Mouse (Mus musculus): ENCODE measurements around the gene Kcnip1. TPM values are rescaled to one million over a fixed set of nuclear protein-coding genes. Genes with fewer than 3 reads are reported as not detected.

Gene Kcnip1
- polyA plus RNA-seq, 1 experiment = not detected

DNA sequence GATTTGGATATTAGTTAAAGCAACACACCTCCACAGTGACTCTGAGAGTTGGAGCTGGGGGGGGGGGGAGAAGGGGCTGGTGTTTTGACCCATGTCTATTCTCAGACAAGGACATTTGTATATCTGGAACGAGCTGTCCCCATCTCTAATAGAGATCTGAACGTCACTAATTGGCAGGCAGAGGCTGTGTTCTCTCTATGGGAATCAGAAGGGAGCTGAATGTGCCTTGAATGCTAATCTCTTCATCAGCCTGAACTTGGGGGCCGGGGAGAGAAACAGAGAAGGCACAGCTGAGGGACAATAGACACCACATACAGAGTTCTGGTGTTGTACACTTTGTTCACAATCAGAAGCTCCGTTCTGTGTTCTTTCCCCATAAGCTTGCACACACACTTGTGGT, 206.4 kb downstream of the Kcnip1 start:
- no peak for TF ChIP-seq CTCF (IDR thresholded peaks at IDR 0.05; ENCODE audit: extremely low read depth, insufficient read depth, insufficient read length, insufficient replicate concordance)
- no peak for TF ChIP-seq POLR2A (IDR thresholded peaks at IDR 0.05; ENCODE audit: low read depth, low read length)
- Histone ChIP-seq H3K27me3 (ENCODE audit: control insufficient read depth, insufficient read depth, low read length) (no peaks in the 10 kb centered on the region), H3K36me3 (ENCODE audit: control insufficient read depth, insufficient read depth, low read length) (no peaks in the 10 kb centered on the region), H3K27ac (ENCODE audit: insufficient read depth, low read length) (no peak overlapping the region), H3K4me3 (ENCODE audit: extremely low read depth, insufficient read depth, insufficient read length) (no peak overlapping the region), H3K4me1 (ENCODE audit: control insufficient read depth, insufficient read depth, insufficient read length) (no peaks in the 10 kb centered on the region)
- 75% methylated on average over 4 of the region's 4 CpGs for whole genome bisulfite sequencing
- DNase-seq (ENCODE audit: low read depth in 1 of 2, low spot score in 2 of 2) = no peak

DNA sequence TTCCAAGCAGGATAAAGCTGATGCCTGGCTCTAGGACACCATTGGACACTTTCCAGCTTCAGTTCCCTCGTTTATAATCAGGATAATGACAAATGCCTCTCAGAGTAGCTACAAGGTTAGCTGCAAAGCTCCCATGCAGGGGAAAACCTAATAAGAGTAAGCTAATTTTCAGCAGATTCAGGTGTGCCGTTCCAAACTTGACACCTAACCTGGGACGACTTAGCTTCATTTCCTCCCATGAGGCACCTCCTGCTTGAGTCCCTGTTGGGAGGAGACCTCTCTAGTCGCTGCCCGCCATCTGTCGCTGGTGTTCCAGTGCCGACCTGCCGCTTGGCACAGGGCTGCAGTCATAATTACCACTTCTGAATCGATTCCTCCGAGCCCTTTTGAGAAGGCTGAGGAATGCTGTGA, 211.4 kb downstream of the Kcnip1 start:
- H3K27me3 ChIP-seq (ENCODE audit: control insufficient read depth, insufficient read depth, low read length) = no peaks in the 10 kb centered on the region
- H3K27ac ChIP-seq (ENCODE audit: insufficient read depth, low read length) = no peak overlapping the region
- H3K36me3 ChIP-seq (ENCODE audit: control insufficient read depth, insufficient read depth, low read length) = no peaks in the 10 kb centered on the region
- H3K4me1 ChIP-seq (ENCODE audit: control insufficient read depth, insufficient read depth, insufficient read length) = no peaks in the 10 kb centered on the region
- WGBS = 63% methylated on average over 10 of the region's 10 CpGs
- no peak for TF ChIP-seq CTCF (IDR thresholded peaks at IDR 0.05; ENCODE audit: extremely low read depth, insufficient read depth, insufficient read length, insufficient replicate concordance)
- no peak for TF ChIP-seq POLR2A (IDR thresholded peaks at IDR 0.05; ENCODE audit: low read depth, low read length)
- no peak for DNase-seq (ENCODE audit: low read depth in 1 of 2, low spot score in 2 of 2)
- no peak overlapping the region for H3K4me3 ChIP-seq (ENCODE audit: extremely low read depth, insufficient read depth, insufficient read length)

GRCm38 (mm10) chr11:33780263-33780662, 212.7 kb downstream of the Kcnip1 start:
- Histone ChIP-seq H3K27ac (ENCODE audit: insufficient read depth, low read length) (no peak overlapping the region), H3K27me3 (ENCODE audit: control insufficient read depth, insufficient read depth, low read length) (no peaks in the 10 kb centered on the region), H3K4me3 (ENCODE audit: extremely low read depth, insufficient read depth, insufficient read length) (no peak overlapping the region), H3K36me3 (ENCODE audit: control insufficient read depth, insufficient read depth, low read length) (no peaks in the 10 kb centered on the region), H3K4me1 (ENCODE audit: control insufficient read depth, insufficient read depth, insufficient read length) (no peaks in the 10 kb centered on the region)
- DNase-seq (ENCODE audit: low read depth in 1 of 2, low spot score in 2 of 2) = no peak
- WGBS = 74% methylated on average over 4 of the region's 4 CpGs
- no peak for TF ChIP-seq POLR2A (IDR thresholded peaks at IDR 0.05; ENCODE audit: low read depth, low read length)
- TF ChIP-seq CTCF (IDR thresholded peaks at IDR 0.05; ENCODE audit: extremely low read depth, insufficient read depth, insufficient read length, insufficient replicate concordance) = no peak

- no peak overlapping the region for H3K27ac ChIP-seq (ENCODE audit: insufficient read depth, low read length)
- H3K4me3 ChIP-seq (ENCODE audit: extremely low read depth, insufficient read depth, insufficient read length) = no peak overlapping the region
- no peak for DNase-seq (ENCODE audit: low read depth in 1 of 2, low spot score in 2 of 2)
- no peaks in the 10 kb centered on the region for H3K4me1 ChIP-seq (ENCODE audit: control insufficient read depth, insufficient read depth, insufficient read length)
- TF ChIP-seq CTCF (IDR thresholded peaks at IDR 0.05; ENCODE audit: extremely low read depth, insufficient read depth, insufficient read length, insufficient replicate concordance) = no peak
- no peak for TF ChIP-seq POLR2A (IDR thresholded peaks at IDR 0.05; ENCODE audit: low read depth, low read length)
- no peaks in the 10 kb centered on the region for H3K27me3 ChIP-seq (ENCODE audit: control insufficient read depth, insufficient read depth, low read length)
- 80% methylated on average over 5 of the region's 5 CpGs for WGBS
- H3K36me3 ChIP-seq (ENCODE audit: control insufficient read depth, insufficient read depth, low read length) = no peaks in the 10 kb centered on the region
Observed at GRCm38 (mm10) chr11:33772615-33773141, 220.3 kb downstream of the Kcnip1 start.

DNA sequence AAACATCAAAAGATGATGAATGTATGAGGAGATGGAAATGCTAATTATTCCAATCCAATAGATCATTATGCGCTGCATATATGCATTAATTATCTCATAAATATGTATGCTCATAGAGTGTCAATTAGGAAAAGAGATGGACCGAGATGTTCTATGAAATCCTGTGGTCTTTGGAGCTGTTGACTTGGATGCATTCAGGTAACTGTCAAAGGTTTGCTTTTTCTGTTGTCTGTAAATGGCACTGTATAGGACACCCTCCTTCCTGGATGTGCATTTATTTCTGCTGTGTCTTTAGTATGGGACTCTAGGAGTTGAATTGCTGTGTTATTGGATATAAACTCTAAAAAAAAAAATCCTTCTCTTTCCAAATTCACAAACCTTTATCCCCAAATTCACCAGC, 220.9 kb downstream of the Kcnip1 start:
- TF ChIP-seq CTCF (IDR thresholded peaks at IDR 0.05; ENCODE audit: extremely low read depth, insufficient read depth, insufficient read length, insufficient replicate concordance) (no peak), POLR2A (IDR thresholded peaks at IDR 0.05; ENCODE audit: low read depth, low read length) (no peak)
- H3K27me3 ChIP-seq (ENCODE audit: control insufficient read depth, insufficient read depth, low read length) = no peaks in the 10 kb centered on the region
- no peaks in the 10 kb centered on the region for H3K4me1 ChIP-seq (ENCODE audit: control insufficient read depth, insufficient read depth, insufficient read length)
- H3K27ac ChIP-seq (ENCODE audit: insufficient read depth, low read length) = no peak overlapping the region
- 87% methylated on average over 2 of the region's 2 CpGs for WGBS
- no peak overlapping the region for H3K4me3 ChIP-seq (ENCODE audit: extremely low read depth, insufficient read depth, insufficient read length)
- no peaks in the 10 kb centered on the region for H3K36me3 ChIP-seq (ENCODE audit: control insufficient read depth, insufficient read depth, low read length)
- no peak for DNase-seq (ENCODE audit: low read depth in 1 of 2, low spot score in 2 of 2)

DNA sequence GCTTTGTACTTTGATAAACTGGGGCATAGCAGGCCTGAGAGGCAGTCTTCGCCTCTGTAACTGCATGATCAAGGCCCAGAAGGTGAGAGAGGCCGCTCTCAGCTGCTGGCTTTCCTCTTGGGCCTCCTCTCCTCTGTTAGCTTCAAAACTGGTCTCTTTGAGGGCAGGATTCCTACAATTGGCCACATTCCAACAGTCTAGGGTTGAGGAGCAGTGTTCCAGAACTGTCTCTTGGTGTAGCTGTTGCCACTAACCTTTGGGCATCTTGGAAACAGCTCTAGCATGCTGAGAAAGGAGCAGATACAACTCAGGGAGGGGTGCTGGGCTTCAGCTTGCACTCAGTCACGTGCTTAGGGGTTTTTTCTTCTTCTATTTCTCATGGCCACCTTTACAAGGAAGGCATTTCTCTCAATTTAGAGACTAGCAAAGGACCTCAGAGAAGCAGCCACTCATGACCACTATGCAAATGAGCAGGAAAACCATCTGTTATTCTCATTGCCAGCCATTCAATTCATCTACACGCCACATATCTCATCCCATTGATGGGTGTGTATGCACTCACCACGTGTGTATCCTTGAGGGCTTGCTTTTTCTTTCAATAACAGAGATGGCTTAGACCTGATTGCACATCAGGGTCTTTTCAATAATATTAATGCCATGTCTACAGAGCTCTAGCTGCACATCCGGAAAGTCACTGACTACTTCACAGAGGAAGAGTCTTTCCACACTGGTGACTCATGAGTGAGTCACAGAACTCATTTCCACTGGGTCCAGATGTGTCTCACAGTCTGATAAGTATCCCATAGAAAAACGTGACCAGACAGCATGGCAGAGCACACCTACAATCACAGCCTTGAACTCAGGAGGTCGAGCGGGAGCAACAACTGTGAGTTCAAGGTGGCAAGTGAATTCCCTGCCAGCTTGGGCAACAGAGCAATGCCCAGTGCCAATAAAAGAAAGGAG, 225.7 kb downstream of the Kcnip1 start:
- no peak overlapping the region for H3K4me3 ChIP-seq (ENCODE audit: extremely low read depth, insufficient read depth, insufficient read length)
- H3K27ac ChIP-seq (ENCODE audit: insufficient read depth, low read length) = no peak overlapping the region
- no peak for DNase-seq (ENCODE audit: low read depth in 1 of 2, low spot score in 2 of 2)
- no peaks in the 10 kb centered on the region for H3K27me3 ChIP-seq (ENCODE audit: control insufficient read depth, insufficient read depth, low read length)
- no peaks in the 10 kb centered on the region for H3K4me1 ChIP-seq (ENCODE audit: control insufficient read depth, insufficient read depth, insufficient read length)
- TF ChIP-seq CTCF (IDR thresholded peaks at IDR 0.05; ENCODE audit: extremely low read depth, insufficient read depth, insufficient read length, insufficient replicate concordance) (no peak), POLR2A (IDR thresholded peaks at IDR 0.05; ENCODE audit: low read depth, low read length) (no peak)
- 60% methylated on average over 9 of the region's 9 CpGs for WGBS
- H3K36me3 ChIP-seq (ENCODE audit: control insufficient read depth, insufficient read depth, low read length) = no peaks in the 10 kb centered on the region
